ENCODE assay signal across 13 mouse cellular contexts in genomic region chr5:75457403-75457802, GRCm38 (mm10).
"Had no signal": no experiment of that assay in that cellular context is flagged by ENCODE, and none has a peak within 500 bp of the region (broad histone marks: within the 10 kb centered on the region; RNA-seq: fewer than 3 reads in every experiment).

No protein-coding gene starts in this region.

- H3K9me3 ChIP-seq: limb, embryonic 10.5 days; liver, embryonic 15.5 days; neural tube, embryonic 12.5 days; stomach, embryonic 15.5 days had no signal

- H3K27ac ChIP-seq: limb, embryonic 10.5 days; liver, embryonic 15.5 days; neural tube, embryonic 12.5 days; stomach, embryonic 15.5 days had no signal

- ATAC-seq: lung, postnatal 0 days had no signal

- H3K9ac ChIP-seq: liver, embryonic 15.5 days; neural tube, embryonic 12.5 days; stomach, embryonic 15.5 days had no signal

- H3K4me2 ChIP-seq: liver, embryonic 11.5 days; liver, embryonic 15.5 days; neural tube, embryonic 12.5 days; stomach, embryonic 15.5 days had no signal

- H3K36me3 ChIP-seq: limb, embryonic 10.5 days; liver, embryonic 15.5 days; neural tube, embryonic 12.5 days; stomach, embryonic 15.5 days had no signal

- DNase-seq: kidney, adult 8-10 months; kidney, postnatal 25 days; lung, adult 2 months; lung, postnatal 36 days; midbrain, embryonic 14.5 days; thymus, adult 2 months; thymus, postnatal 25 days had no signal

- H3K27me3 ChIP-seq: liver, embryonic 15.5 days; neural tube, embryonic 12.5 days; stomach, embryonic 15.5 days had no signal

- H3K4me3 ChIP-seq: limb, embryonic 10.5 days; liver, embryonic 15.5 days; neural tube, embryonic 12.5 days; stomach, embryonic 15.5 days had no signal
